Mouse (Mus musculus): Measurements from ENCODE around the gene Srek1ip1.

Gene Srek1ip1

DNA sequence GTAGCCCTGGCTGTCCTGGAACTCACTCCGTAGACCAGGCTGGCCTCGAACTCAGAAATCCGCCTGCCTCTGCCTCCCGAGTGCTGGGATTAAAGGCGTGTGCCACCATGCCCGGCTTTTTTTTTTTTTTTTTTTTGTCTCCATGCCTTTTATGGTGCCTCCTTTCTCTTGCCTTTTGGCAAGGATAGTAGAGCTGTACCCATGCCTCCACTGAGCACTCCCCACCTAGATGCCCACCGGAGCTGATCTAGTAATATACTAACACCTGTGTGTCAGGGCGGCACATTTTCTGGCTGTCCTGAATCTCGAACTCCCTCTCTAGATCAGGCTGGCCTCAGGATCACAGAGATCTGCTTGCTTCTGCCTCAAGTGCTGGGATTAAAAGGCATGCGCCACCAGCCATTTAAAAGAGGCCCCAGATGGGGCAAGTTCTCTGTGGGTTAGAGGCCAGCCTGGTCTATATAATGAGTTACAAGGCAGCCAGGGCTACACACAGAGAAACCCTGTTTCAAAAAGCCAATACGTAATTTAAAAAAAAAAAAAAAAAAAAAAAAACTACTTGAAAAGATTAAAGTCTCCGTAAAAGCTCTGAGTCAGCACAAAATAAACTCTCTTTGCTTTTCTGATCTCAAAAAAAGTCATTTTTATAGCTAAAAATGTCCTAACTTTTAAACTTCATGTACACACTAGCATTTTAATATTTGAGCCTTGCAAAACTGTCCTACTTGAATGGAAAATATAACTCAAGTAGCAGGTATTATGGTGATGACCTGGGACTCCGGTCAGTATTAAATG is 51.2 kb downstream of the Srek1ip1 start:
- peak; percentile 22 for DNase-seq (ENCODE audit: low read depth, low spot score)

DNA sequence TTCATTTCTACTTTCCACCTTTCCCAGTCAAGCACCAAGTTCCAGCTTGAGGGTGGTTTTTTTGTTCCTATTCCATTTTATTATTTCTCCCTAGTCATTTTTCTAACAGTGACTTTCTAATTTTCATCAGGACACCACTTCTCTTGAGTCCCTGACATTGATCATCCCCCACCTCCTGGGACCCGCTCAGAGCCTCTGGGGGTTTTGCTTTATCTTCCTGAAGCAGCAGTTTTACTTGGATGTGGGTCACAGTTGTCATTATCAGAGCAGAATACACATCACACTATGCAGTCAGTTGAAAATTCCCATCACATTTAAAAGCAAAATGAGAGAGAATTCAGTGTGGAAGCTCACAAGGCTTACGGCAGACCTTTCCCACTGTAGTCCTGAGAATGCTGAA is 61.4 kb downstream of the Srek1ip1 start:
- DNase-seq (ENCODE audit: low read depth, low spot score) = no peak

DNA sequence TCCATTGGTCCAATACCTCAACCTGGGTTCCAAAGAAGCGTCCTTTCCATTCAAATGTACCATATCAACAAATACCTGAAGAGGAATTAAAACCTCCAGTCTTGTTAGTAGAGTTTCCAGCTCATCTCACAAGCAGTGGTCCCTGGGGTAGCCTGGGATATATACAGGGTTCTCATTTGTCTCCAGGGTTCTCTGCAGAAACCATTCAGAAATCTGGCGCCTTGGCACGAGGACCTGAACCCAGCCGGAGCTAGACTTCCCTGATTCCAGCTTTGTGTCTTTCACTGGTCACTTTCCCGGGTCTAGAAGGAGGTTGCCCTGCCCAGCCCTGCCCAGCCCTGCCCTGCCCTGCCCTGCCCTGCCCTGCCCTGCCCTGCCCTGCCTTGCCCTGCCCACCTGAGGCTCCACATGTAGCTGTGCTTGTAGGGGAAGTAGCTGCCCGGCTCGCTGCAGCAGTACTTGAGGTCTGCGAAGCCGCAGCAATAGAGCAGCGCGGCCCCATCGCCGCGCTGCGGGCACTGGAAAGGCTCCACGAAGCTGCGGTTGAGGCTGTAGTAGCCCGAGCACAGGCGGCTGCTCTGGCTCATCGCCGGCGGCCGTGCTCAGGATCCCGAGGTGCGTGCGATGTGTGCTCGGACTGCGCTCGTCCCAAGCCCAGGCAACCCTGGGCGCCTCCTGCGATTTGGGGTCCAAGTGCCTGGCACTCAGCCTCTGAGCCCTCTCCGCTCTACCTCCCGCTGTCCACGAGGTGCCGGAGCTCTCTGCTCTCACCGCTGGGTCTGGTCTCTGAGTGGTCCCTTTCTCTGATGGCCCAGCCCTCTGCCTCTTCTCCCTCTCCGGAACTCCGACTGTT is 71.1 kb downstream of the Srek1ip1 start, which contains the start of gene Shisal2b:
Gene Shisal2b, minus strand, starts transcription at position 767 of the 853 bp plus-strand sequence.
- peak; percentile 65 for DNase-seq (ENCODE audit: low read depth, low spot score)

DNA sequence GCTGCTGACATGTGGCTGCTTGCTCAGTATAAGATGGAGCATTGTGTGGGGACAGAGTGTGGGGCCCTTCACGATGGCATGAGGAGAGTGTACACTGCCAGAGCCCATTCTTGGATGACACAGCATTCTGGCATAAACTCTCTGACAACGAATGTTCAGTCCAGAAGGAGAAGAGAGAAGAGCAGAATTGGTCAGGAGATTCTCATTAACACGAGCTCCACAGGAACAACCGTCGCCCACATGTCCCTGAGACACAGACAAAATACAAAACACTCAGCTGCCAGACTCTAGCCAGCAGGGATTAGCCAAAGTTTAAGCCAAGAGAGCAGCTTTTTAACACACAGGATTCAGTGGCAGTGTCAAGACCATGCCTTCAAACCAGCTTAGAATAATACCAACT is 74.4 kb downstream of the Srek1ip1 start:
- DNase-seq (ENCODE audit: low read depth, low spot score) = no peak

DNA sequence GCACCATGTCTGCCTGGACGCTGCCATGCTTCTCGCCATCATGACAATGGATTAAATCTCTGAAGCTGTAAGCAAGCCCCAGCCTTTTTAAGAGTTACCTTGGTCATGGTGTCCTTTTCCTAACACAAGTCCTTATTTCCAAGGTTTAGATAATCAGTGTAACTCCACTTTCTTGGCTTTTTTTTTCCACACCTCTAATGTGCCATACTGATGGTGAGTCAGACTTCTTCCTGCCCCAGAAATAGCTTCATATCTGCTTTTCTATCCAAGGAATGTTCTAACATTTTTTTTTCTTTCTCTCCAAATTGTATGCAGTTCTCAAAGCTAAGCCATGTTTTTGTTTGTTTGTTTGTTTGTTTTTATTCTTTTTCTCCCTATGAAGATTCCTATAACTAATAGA is 77.6 kb downstream of the Srek1ip1 start:
- DNase-seq (ENCODE audit: low read depth, low spot score) = no peak

DNA sequence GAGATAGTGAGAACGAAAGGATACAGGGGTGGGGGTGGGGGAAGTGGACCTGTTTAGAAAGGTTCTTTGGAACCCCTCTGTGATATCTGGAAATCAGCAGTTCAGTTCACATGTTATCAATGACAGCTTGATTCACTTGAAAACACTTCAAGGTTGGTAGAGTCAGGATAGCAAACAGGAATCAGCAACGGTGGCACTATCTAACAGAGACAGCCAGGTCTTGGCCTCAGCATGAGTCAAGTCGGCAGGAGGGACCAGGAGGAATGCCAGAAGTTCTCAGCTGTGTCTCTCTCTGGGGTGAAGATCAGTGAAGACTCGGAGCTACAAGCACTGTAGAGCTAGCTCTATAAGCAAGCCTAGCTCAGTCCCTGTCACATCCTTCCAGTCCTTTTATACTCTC is 86.2 kb downstream of the Srek1ip1 start:
- no peak for DNase-seq (ENCODE audit: low read depth, low spot score)

DNA sequence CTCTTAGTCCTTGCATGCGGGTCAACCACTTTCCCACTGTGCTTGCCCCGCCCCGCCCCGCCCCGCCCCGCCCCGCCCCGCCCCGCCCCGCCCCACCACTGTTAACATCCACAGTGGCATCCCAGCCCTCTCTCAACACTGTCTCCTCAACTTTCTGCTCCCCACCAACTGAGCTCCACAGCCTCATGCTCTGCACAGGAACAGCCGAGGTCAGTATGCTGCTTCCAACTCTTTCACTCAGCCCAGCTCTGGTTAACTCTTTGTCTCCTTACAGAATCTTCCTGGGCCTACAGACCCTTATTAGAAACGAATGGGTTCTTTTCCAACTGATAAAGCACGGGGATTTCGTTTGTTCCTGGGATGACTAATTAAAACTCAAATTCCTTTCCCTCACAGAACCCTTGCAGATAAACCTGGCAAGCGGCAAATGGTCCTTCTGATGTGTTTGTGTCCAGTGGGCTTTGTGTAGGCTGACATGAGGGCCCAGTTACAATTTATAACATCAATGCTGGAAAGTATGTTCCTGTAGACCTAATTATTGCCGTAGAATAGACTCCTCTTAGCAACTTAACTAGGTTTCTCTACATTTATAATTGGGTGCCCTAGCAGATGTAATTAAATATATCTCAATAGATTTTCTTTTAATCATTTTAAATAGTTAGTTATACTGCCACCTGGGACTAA is 91.4 kb downstream of the Srek1ip1 start:
- no peak for DNase-seq (ENCODE audit: low read depth, low spot score)

DNA sequence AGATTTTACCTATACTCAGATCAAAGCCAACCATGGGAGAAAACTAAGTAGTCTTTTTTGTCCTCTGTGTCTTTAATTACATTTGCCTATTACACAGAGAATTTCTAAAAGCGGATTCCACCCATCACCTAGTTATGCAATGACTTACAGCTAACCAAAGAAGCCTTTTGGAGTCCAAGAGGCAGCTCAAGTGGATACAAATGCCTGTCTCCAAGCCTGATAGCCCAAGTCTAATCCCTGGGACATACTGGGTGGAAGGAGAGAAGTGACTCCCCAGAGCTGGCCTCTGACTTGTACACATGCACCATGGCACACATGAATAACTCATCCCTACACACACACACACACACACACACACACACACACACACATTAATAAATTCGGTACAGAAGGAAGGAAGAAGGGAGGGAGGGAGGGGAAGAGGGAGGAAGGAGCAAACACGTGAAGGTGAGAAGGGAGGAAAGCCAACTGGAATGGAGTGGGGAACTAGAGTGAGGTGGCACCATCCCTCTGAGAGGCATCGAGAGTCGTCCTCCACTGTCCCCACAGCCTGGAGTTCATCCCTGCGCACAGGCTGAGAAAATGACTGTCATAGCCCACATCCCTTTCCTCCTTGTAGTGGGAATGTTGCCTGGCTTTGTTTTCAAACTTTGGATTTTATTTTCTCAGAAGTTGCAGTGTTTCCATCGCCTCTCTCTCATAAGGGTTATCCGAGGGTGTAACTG is 94.2 kb downstream of the Srek1ip1 start:
- no peak for DNase-seq (ENCODE audit: low read depth, low spot score)
